Mouse (Mus musculus): ENCODE measurements around the gene Uaca. TPM values are rescaled to one million over a fixed set of nuclear protein-coding genes. Genes with fewer than 3 reads are reported as not detected.
"Not testable (repeated sequence)": the region's sequence is repeated elsewhere in the genome, so short reads cannot be mapped to it uniquely, and the experiment has no call there.

Gene Uaca
- polyA plus RNA-seq, 1 experiment: 10.6 TPM

DNA sequence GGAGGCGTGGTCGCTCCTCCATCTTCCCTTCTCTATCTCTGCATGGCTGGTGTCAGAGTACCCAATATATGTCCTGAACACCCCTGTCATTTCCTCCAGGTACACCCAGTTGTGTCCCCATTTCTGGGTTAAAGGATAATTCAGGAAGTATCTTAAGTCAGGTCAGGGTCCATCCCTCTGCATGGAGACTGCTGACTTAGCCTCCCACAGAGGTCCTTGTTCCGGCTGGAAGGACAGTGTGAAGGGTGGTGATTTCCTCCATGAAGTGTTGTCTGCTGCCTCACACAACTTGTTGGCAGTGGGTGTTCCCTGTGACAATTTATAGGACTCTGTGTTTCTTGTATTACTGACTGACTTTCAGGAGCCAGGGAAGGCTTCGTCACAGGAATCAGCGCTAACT is 23.2 kb downstream of the Uaca start:
- no peaks in the 10 kb centered on the region for H3K79me2 ChIP-seq (ENCODE audit: control insufficient read depth, insufficient read depth)
- H3K27me3 ChIP-seq (ENCODE audit: control insufficient read depth, insufficient read depth, insufficient read length): no peaks in the 10 kb centered on the region
- no peak overlapping the region for H3K4me3 ChIP-seq (ENCODE audit: insufficient read depth, poor library complexity, severe bottlenecking)
- no peaks in the 10 kb centered on the region for H3K79me3 ChIP-seq (ENCODE audit: low read depth)
- no peak overlapping the region for H3ac ChIP-seq (ENCODE audit: control insufficient read depth, insufficient read length, low read depth)
- TF ChIP-seq FOSL1 (IDR thresholded peaks at IDR 0.05; ENCODE audit: insufficient read depth, low read length, poor library complexity, severe bottlenecking): no peak
- TF ChIP-seq MYOD1 (IDR thresholded peaks at IDR 0.05; ENCODE audit: control insufficient read depth, insufficient read length, low read depth): no peak
- no peak for TF ChIP-seq CTCF (IDR thresholded peaks at IDR 0.05; ENCODE audit: control insufficient read depth, insufficient read depth, insufficient read length)
- H3K36me3 ChIP-seq (ENCODE audit: control insufficient read depth, insufficient read depth): no peaks in the 10 kb centered on the region

GRCm38 (mm10) chr9:60818582-60818981 is 24.2 kb downstream of the Uaca start:
- not testable (repeated sequence) for H3K79me2 ChIP-seq (ENCODE audit: control insufficient read depth, insufficient read depth); H3K79me3 ChIP-seq (ENCODE audit: low read depth); H3K27me3 ChIP-seq (ENCODE audit: control insufficient read depth, insufficient read depth, insufficient read length); H3K4me3 ChIP-seq (ENCODE audit: insufficient read depth, poor library complexity, severe bottlenecking); H3K36me3 ChIP-seq (ENCODE audit: control insufficient read depth, insufficient read depth); H3ac ChIP-seq (ENCODE audit: control insufficient read depth, insufficient read length, low read depth)

DNA sequence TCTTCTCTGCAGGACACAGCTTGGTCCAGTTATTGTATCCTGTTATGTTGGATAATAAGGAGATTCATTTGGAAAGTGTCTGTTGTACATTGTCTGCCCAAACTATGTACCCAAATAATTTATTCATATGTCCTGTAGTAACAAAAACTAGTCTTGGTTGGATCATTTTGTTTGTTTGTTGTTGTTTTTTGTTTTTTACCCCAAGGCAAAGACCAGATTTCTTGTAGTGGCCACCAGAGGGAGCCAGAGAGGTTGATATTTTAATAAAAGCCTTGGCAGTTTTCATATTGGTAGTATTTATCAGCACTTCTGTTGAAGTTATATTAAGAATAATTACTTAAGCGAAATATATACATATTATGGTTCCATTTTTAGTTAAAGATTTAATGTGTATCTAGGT is 25.0 kb downstream of the Uaca start:
- Histone ChIP-seq H3ac (ENCODE audit: control insufficient read depth, insufficient read length, low read depth) (no peak overlapping the region), H3K79me3 (ENCODE audit: low read depth) (no peaks in the 10 kb centered on the region), H3K36me3 (ENCODE audit: control insufficient read depth, insufficient read depth) (no peaks in the 10 kb centered on the region), H3K79me2 (ENCODE audit: control insufficient read depth, insufficient read depth) (no peaks in the 10 kb centered on the region), H3K4me3 (ENCODE audit: insufficient read depth, poor library complexity, severe bottlenecking) (no peak overlapping the region), H3K27me3 (ENCODE audit: control insufficient read depth, insufficient read depth, insufficient read length) (no peaks in the 10 kb centered on the region)
- TF ChIP-seq USF1 (IDR thresholded peaks at IDR 0.05; ENCODE audit: low read depth): no peak
- no peak for TF ChIP-seq MYOG (IDR thresholded peaks at IDR 0.05; ENCODE audit: control insufficient read depth, extremely low read depth, insufficient read length)
- TF ChIP-seq CEBPB (IDR thresholded peaks at IDR 0.05; ENCODE audit: low read depth): no peak
- no peak for TF ChIP-seq MYOD1 (IDR thresholded peaks at IDR 0.05; ENCODE audit: control insufficient read depth, insufficient read length, low read depth)
- no peak for TF ChIP-seq FOSL1 (IDR thresholded peaks at IDR 0.05; ENCODE audit: insufficient read depth, low read length, poor library complexity, severe bottlenecking)
- no peak for TF ChIP-seq MAX (IDR thresholded peaks at IDR 0.05)
- TF ChIP-seq CTCF (IDR thresholded peaks at IDR 0.05; ENCODE audit: control insufficient read depth, insufficient read depth, insufficient read length): no peak

DNA sequence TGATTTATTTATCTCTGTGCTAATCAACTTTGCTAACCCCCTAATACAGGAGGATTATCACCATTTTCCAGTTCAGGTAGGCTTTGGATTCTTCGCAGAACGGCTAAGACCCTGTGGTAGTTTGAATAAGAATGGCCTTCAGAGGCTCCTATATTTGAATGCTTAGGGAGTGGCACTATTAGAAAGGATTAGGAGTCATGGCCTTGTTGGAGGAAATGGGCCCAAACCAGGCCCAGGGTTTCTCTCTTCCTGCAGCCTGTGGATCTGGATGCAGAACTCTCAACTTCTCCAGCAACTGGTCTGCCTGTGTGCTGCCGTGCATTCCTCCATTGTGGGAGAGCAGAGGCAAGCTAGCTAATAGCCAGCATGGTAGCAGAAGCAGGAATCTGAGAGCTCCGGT is 27.2 kb downstream of the Uaca start:
- H3K79me2 ChIP-seq (ENCODE audit: control insufficient read depth, insufficient read depth): no peaks in the 10 kb centered on the region
- H3K79me3 ChIP-seq (ENCODE audit: low read depth): no peaks in the 10 kb centered on the region
- no peaks in the 10 kb centered on the region for H3K27me3 ChIP-seq (ENCODE audit: control insufficient read depth, insufficient read depth, insufficient read length)
- H3K36me3 ChIP-seq (ENCODE audit: control insufficient read depth, insufficient read depth): no peaks in the 10 kb centered on the region
- TF ChIP-seq MYOG (IDR thresholded peaks at IDR 0.05; ENCODE audit: control insufficient read depth, extremely low read depth, insufficient read length) (no peak), CEBPB (IDR thresholded peaks at IDR 0.05; ENCODE audit: low read depth) (no peak), MYOD1 (IDR thresholded peaks at IDR 0.05; ENCODE audit: control insufficient read depth, insufficient read length, low read depth) (no peak), FOSL1 (IDR thresholded peaks at IDR 0.05; ENCODE audit: insufficient read depth, low read length, poor library complexity, severe bottlenecking) (no peak), MAX (IDR thresholded peaks at IDR 0.05) (no peak)
- H3ac ChIP-seq (ENCODE audit: control insufficient read depth, insufficient read length, low read depth): no peak overlapping the region
- H3K4me3 ChIP-seq (ENCODE audit: insufficient read depth, poor library complexity, severe bottlenecking): no peak overlapping the region

GRCm38 (mm10) chr9:60822681-60823080 is 28.3 kb downstream of the Uaca start:
- H3K79me3 ChIP-seq (ENCODE audit: low read depth): no peaks in the 10 kb centered on the region
- no peak overlapping the region for H3ac ChIP-seq (ENCODE audit: control insufficient read depth, insufficient read length, low read depth)
- H3K27me3 ChIP-seq (ENCODE audit: control insufficient read depth, insufficient read depth, insufficient read length): no peaks in the 10 kb centered on the region
- H3K79me2 ChIP-seq (ENCODE audit: control insufficient read depth, insufficient read depth): no peaks in the 10 kb centered on the region
- H3K4me3 ChIP-seq (ENCODE audit: insufficient read depth, poor library complexity, severe bottlenecking): no peak overlapping the region
- no peak for TF ChIP-seq USF1 (IDR thresholded peaks at IDR 0.05; ENCODE audit: low read depth)
- no peak for TF ChIP-seq MYOG (IDR thresholded peaks at IDR 0.05; ENCODE audit: control insufficient read depth, extremely low read depth, insufficient read length)
- no peak for TF ChIP-seq MYOD1 (IDR thresholded peaks at IDR 0.05; ENCODE audit: control insufficient read depth, insufficient read length, low read depth)
- no peak for TF ChIP-seq FOSL1 (IDR thresholded peaks at IDR 0.05; ENCODE audit: insufficient read depth, low read length, poor library complexity, severe bottlenecking)
- no peak for TF ChIP-seq CEBPB (IDR thresholded peaks at IDR 0.05; ENCODE audit: low read depth)
- TF ChIP-seq MAX (IDR thresholded peaks at IDR 0.05): no peak
- TF ChIP-seq CTCF (IDR thresholded peaks at IDR 0.05; ENCODE audit: control insufficient read depth, insufficient read depth, insufficient read length): no peak
- H3K36me3 ChIP-seq (ENCODE audit: control insufficient read depth, insufficient read depth): no peaks in the 10 kb centered on the region

DNA sequence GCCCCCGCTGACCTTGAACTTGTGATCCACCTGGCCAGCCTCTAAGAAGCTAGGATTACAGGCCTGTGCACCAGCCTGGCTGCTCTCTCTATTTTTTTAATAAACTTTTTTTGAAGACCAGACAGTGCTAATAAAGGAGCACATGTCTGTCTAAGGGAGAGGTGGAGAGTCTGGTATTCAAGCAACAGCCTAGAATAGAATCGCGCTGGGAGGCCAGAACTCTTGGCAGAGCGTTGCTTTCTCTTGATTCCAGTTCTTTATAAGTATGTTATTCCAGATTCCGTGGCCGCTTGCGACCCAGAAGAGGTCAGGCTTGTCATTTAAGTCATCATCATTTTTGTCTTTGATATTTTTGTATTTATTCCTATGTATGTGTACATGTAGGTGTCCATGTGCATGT is 31.2 kb downstream of the Uaca start:
- no peaks in the 10 kb centered on the region for H3K36me3 ChIP-seq (ENCODE audit: control insufficient read depth, insufficient read depth)
- no peaks in the 10 kb centered on the region for H3K79me2 ChIP-seq (ENCODE audit: control insufficient read depth, insufficient read depth)
- H3K4me3 ChIP-seq (ENCODE audit: insufficient read depth, poor library complexity, severe bottlenecking): no peak overlapping the region
- H3K79me3 ChIP-seq (ENCODE audit: low read depth): no peaks in the 10 kb centered on the region
- no peaks in the 10 kb centered on the region for H3K27me3 ChIP-seq (ENCODE audit: control insufficient read depth, insufficient read depth, insufficient read length)
- no peak for TF ChIP-seq MYOD1 (IDR thresholded peaks at IDR 0.05; ENCODE audit: control insufficient read depth, insufficient read length, low read depth)
- TF ChIP-seq USF1 (IDR thresholded peaks at IDR 0.05; ENCODE audit: low read depth): no peak
- TF ChIP-seq FOSL1 (IDR thresholded peaks at IDR 0.05; ENCODE audit: insufficient read depth, low read length, poor library complexity, severe bottlenecking): no peak
- TF ChIP-seq MYOG (IDR thresholded peaks at IDR 0.05; ENCODE audit: control insufficient read depth, extremely low read depth, insufficient read length): no peak
- TF ChIP-seq CEBPB (IDR thresholded peaks at IDR 0.05; ENCODE audit: low read depth): no peak
- no peak for TF ChIP-seq CTCF (IDR thresholded peaks at IDR 0.05; ENCODE audit: control insufficient read depth, insufficient read depth, insufficient read length)
- no peak for TF ChIP-seq MAX (IDR thresholded peaks at IDR 0.05)
- H3ac ChIP-seq (ENCODE audit: control insufficient read depth, insufficient read length, low read depth): no peak overlapping the region

All from C2C12 (cell line).